Mouse (Mus musculus) stomach, embryonic 15.5 days (tissue): ENCODE measurements at regions not wholly inside any gene's neighbourhood (a gene's known extent, or its start where the extent isn't known, plus 50 kb on each side); places are given as distances from the start of the nearest gene placed in this dataset.
A peak's percentile ranks its signal among the peaks of the same experiment; 100 is the strongest.

Experiments used
- ATAC-seq: fragments of 200-750 bp; cut with Nextera tagmentation; 2 replicates; pipeline ENCODE4 v1.8.0; 2017; ENCODE audit warnings: low read depth, moderate number of reproducible peaks, moderate TSS enrichment; ENCODE audit not compliant: insufficient read depth, low FRiP score
- H3K27ac ChIP-seq: fragments of 300-500 bp; sonication (generic); 2 replicates; pipeline ENCODE4 v1.5.1; 2015; ENCODE audit warnings: mild to moderate bottlenecking, inconsistent platforms
- H3K27me3 ChIP-seq: fragments of 300-500 bp; sonication (generic); replicated peaks from 2 replicates; pipeline ENCODE4 v1.6.1; 2015; ENCODE audit warnings: inconsistent platforms
- H3K36me3 ChIP-seq: fragments of 300-500 bp; sonication (generic); 2 replicates; pipeline ENCODE4 v1.6.1; 2015; ENCODE audit warnings: inconsistent platforms
- H3K4me1 ChIP-seq: fragments of 300-500 bp; sonication (generic); 2 replicates; pipeline ENCODE4 v1.6.1; 2015; ENCODE audit warnings: inconsistent platforms
- H3K4me2 ChIP-seq: fragments of 300-500 bp; sonication (generic); 2 replicates; pipeline ENCODE4 v1.6.1; 2015; ENCODE audit warnings: mild to moderate bottlenecking, inconsistent platforms
- H3K4me3 ChIP-seq: fragments of 300-500 bp; sonication (generic); replicated peaks from 2 replicates; pipeline ENCODE4 v1.5.1; 2015; ENCODE audit warnings: inconsistent platforms
- H3K9ac ChIP-seq: fragments of 300-500 bp; sonication (generic); 2 replicates; pipeline ENCODE4 v1.6.1; 2015; ENCODE audit warnings: inconsistent platforms
- H3K9me3 ChIP-seq: fragments of 300-500 bp; sonication (generic); 2 replicates; pipeline ENCODE4 v1.6.1; 2016; ENCODE audit warnings: inconsistent platforms
- WGBS: fragments of 180-500 bp; shearing (Covaris S2); methylation state at CpG from one replicate; pipeline ENCODE4 v1.1.7; 2015; 5-methylcytosine and 5-hydroxymethylcytosine counted together

DNA sequence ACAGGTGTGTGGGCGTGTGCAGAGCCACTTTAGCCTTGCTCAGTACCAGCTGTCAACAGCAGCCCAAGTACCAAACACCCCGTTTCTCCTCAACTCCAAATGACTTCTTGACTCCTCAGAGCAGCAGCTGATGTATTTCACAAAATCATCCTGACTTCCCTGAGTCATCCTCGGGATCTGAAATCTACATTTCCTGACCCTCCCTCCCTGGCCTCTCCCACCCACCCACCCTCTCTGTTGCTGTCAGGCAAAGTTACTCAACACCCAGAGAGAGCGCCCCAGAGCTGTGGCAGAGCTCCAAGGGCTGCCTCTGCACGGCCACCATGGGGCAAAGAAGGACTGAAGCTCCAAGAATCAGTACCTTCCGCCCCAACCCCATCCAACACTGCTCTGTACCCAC, 83.5 kb upstream of the Cyp1b1 start:
- 60% methylated on average over 6 of the region's 6 CpGs for WGBS
- H3K4me2 ChIP-seq, result no peak overlapping the region
- H3K27me3 ChIP-seq, result no peaks in the 10 kb centered on the region
- ATAC-seq, result no peak
- H3K9ac ChIP-seq, result no peak overlapping the region
- H3K36me3 ChIP-seq, result no peaks in the 10 kb centered on the region
- H3K4me1 ChIP-seq, result no peaks in the 10 kb centered on the region
- H3K27ac ChIP-seq, result no peak overlapping the region
- no peaks in the 10 kb centered on the region for H3K9me3 ChIP-seq
- no peak overlapping the region for H3K4me3 ChIP-seq

DNA sequence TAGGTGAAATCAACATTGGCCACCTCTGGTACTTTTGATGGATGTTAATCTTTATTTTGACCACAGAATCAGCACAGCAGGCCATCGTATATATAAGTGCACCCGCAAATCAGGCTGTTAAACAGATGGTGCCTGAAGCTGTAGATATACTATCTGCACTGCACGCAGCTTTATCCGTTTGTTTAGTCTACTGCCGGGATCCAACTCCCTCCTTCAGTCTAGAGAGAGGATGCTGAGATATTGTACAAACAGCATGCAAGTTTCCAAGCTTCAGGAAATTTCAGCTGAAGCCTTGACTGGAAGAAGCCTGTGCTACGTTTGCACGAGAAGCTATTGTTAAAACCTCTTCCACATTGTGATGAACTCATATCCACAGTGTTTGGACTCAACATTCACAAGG, 75.3 kb upstream of the Cyp1b1 start:
- Histone ChIP-seq H3K27ac (peak overlapping the region; percentile 71), H3K4me3 (no peak overlapping the region), H3K27me3 (no peaks in the 10 kb centered on the region), H3K36me3 (no peaks in the 10 kb centered on the region), H3K9ac (no peak overlapping the region), H3K4me2 (no peak overlapping the region), H3K9me3 (no peaks in the 10 kb centered on the region), H3K4me1 (no peaks in the 10 kb centered on the region)
- 0 out of 2 replicates have a peak, but pooled peaks have one; percentile 50 for ATAC-seq
- 24% methylated on average over 7 of the region's 7 CpGs for WGBS

DNA sequence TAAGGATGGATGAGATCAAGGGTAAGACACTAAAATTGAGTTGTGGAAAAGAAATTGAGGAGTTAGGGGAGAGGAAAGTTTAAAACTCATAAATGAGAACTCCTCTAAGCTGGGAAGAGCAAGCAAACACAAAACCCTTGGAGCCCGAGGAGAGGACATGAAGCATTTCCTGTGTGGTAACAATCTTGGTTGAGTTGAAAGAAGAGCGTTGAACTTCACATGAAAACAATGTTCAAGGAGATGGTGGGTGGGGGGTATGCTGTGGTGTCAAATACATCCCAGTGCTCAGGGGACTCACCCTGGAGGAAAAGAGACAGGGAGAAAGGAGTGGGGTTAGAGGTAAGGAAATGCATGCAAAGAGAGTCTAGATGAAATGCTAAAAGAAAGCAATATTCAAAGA, 72.3 kb upstream of the Cyp1b1 start:
- Histone ChIP-seq H3K4me1 (no peaks in the 10 kb centered on the region), H3K4me3 (no peak overlapping the region), H3K9ac (no peak overlapping the region), H3K36me3 (no peaks in the 10 kb centered on the region), H3K9me3 (no peaks in the 10 kb centered on the region), H3K27me3 (no peaks in the 10 kb centered on the region), H3K27ac (no peak overlapping the region), H3K4me2 (no peak overlapping the region)
- ATAC-seq, result no peak
- 51% methylated on average over 2 of the region's 2 CpGs for WGBS

GRCm38 (mm10) chr17:79786691-79787090, 71.8 kb upstream of the Cyp1b1 start:
- H3K4me1 ChIP-seq, result no peaks in the 10 kb centered on the region
- no peak overlapping the region for H3K4me2 ChIP-seq
- WGBS, result 67% methylated on average over 5 of the region's 5 CpGs
- no peak for ATAC-seq
- no peaks in the 10 kb centered on the region for H3K9me3 ChIP-seq
- no peak overlapping the region for H3K4me3 ChIP-seq
- H3K9ac ChIP-seq, result no peak overlapping the region
- H3K36me3 ChIP-seq, result no peaks in the 10 kb centered on the region
- no peaks in the 10 kb centered on the region for H3K27me3 ChIP-seq
- H3K27ac ChIP-seq, result no peak overlapping the region

GRCm38 (mm10) chr17:79786270-79786669, 71.4 kb upstream of the Cyp1b1 start:
- no peaks in the 10 kb centered on the region for H3K27me3 ChIP-seq
- ATAC-seq, result no peak
- no peak overlapping the region for H3K4me3 ChIP-seq
- WGBS, result 91% methylated on average over 5 of the region's 5 CpGs
- H3K36me3 ChIP-seq, result no peaks in the 10 kb centered on the region
- no peak overlapping the region for H3K4me2 ChIP-seq
- no peaks in the 10 kb centered on the region for H3K4me1 ChIP-seq
- no peak overlapping the region for H3K9ac ChIP-seq
- H3K9me3 ChIP-seq, result no peaks in the 10 kb centered on the region
- H3K27ac ChIP-seq, result no peak overlapping the region

GRCm38 (mm10) chr17:79784256-79784870, 69.5 kb upstream of the Cyp1b1 start:
- no peaks in the 10 kb centered on the region for H3K4me1 ChIP-seq
- 66% methylated on average over 6 of the region's 6 CpGs for WGBS
- no peak for ATAC-seq

DNA sequence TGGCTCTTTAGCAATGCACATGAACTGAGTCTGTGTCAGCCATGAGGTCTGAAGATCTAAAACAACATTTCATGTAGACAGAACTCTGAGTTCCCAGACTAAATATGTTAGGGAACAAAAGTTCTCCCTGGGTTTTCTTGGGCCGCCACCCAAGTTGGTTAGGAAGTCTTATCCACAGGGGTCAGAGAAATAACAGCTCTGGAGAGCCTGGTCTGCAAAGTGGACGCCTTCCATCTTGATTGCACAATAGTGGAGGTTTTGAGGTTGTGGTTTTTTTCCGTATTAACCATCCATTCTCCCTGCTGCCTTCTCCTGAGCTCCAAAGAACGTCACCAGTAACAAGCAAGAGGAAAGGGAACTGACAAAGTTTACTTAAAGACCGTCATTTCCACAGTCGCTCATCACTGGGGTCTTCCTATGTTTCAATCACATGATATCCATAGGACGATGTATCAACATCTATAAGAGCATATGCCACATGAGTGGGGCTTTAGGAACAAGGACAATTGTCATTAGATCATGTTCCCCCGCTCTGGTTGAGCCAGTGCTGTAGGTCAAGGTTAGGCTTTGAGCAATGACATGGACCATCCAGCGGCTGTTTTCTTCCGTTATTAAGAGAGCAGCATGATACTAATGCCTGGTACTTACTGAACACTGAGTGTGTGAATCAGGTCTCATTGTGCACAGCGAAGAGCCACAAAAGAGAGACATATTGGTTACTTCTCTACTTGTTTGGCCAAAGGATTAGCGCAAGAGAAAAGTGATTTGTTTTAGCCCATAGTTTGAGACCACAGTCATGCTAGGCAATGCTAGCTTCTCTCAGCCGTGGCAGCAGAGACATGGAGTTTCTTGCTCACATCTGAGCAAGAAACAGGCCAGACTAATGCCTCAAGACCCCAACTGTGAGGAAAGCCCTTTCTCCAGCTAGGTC, 67.1 kb upstream of the Cyp1b1 start:
- ATAC-seq, result no peak

More at GRCm38 (mm10) chr17:79784256-79784870, 69.5 kb upstream of the Cyp1b1 start:
- Histone ChIP-seq H3K27ac (no peak overlapping the region), H3K9me3 (no peaks in the 10 kb centered on the region), H3K27me3 (no peaks in the 10 kb centered on the region), H3K9ac (no peak overlapping the region), H3K4me3 (no peak overlapping the region), H3K4me2 (no peak overlapping the region), H3K36me3 (no peaks in the 10 kb centered on the region)

GRCm38 (mm10) chr17:79781262-79781661, 66.4 kb upstream of the Cyp1b1 start:
- no peaks in the 10 kb centered on the region for H3K36me3 ChIP-seq
- H3K4me1 ChIP-seq, result no peaks in the 10 kb centered on the region
- H3K4me3 ChIP-seq, result no peak overlapping the region
- no peaks in the 10 kb centered on the region for H3K9me3 ChIP-seq
- WGBS, result 76% methylated on average over 2 of the region's 2 CpGs
- no peak overlapping the region for H3K9ac ChIP-seq
- no peak overlapping the region for H3K4me2 ChIP-seq
- ATAC-seq, result no peak
- H3K27me3 ChIP-seq, result no peaks in the 10 kb centered on the region
- no peak overlapping the region for H3K27ac ChIP-seq

More for the DNA sequence above, 67.1 kb upstream of the Cyp1b1 start:
- Histone ChIP-seq H3K4me3 (no peak overlapping the region), H3K9ac (no peak overlapping the region), H3K9me3 (no peaks in the 10 kb centered on the region), H3K36me3 (no peaks in the 10 kb centered on the region), H3K27me3 (no peaks in the 10 kb centered on the region), H3K4me1 (no peaks in the 10 kb centered on the region), H3K4me2 (no peak overlapping the region), H3K27ac (no peak overlapping the region)
- WGBS, result 82% methylated on average over 13 of the region's 13 CpGs

- no peak overlapping the region for H3K4me3 ChIP-seq
- WGBS, result 58% methylated on average over 8 of the region's 8 CpGs
- H3K9ac ChIP-seq, result no peak overlapping the region
- H3K4me1 ChIP-seq, result no peaks in the 10 kb centered on the region
- no peaks in the 10 kb centered on the region for H3K9me3 ChIP-seq
- no peak overlapping the region for H3K4me2 ChIP-seq
- ATAC-seq, result no peak
- no peaks in the 10 kb centered on the region for H3K36me3 ChIP-seq
- no peaks in the 10 kb centered on the region for H3K27me3 ChIP-seq
- H3K27ac ChIP-seq, result no peak overlapping the region
These were observed 63.1 kb upstream of the Cyp1b1 start for GRCm38 (mm10) chr17:79777874-79778395.

- Histone ChIP-seq H3K4me3 (no peak overlapping the region), H3K4me1 (no peaks in the 10 kb centered on the region), H3K27ac (no peak overlapping the region), H3K9me3 (no peaks in the 10 kb centered on the region), H3K9ac (no peak overlapping the region), H3K4me2 (no peak overlapping the region), H3K36me3 (no peaks in the 10 kb centered on the region), H3K27me3 (no peaks in the 10 kb centered on the region)
- WGBS, result 68% methylated on average over 4 of the region's 4 CpGs
- no peak for ATAC-seq
These were observed 61.3 kb upstream of the Cyp1b1 start for GRCm38 (mm10) chr17:79776177-79776576.

DNA sequence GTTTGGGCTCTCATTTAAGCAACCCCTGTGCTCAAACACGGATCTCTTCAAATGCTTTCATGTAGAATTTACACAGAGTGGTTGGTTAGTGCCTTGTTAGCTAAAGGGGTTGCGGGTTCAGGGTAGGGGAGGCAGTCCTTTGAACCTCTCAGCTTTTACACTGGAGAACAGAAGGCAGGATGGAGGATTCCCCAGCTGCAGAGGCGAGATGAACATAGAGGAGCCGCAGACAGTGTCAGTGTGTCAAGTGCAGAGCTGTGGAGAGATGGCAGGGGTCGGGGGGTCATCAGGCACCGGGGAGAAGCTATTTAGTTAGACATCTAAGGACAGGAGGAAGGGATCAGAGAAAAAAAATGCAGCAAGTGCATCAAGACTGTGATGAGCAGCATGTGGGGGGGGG, 60.4 kb upstream of the Cyp1b1 start:
- Histone ChIP-seq H3K27ac (no peak overlapping the region), H3K4me3 (no peak overlapping the region), H3K4me2 (no peak overlapping the region), H3K4me1 (no peaks in the 10 kb centered on the region), H3K9ac (no peak overlapping the region), H3K27me3 (no peaks in the 10 kb centered on the region), H3K9me3 (no peaks in the 10 kb centered on the region), H3K36me3 (no peaks in the 10 kb centered on the region)
- no peak for ATAC-seq
- WGBS, result 56% methylated on average over 6 of the region's 6 CpGs

DNA sequence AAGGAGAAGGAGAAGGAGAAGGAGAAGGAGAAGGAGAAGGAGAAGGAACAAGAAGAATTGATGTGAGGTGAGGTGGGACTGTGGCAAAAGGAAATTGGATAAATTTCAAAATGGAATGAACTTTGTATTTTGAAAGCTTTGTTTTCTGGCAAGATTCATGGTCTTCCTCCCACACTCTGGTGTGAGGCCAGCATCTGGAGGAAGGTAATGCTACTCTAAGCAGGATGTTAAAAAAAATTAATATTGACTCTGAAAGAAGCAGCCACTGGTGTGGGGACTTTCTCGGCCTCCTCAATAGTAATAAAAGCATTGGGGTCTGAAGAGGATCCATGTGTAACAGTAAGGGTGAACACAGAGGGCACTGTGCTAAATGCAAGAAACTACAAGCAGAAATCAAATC, 59.4 kb upstream of the Cyp1b1 start:
- Histone ChIP-seq H3K9ac (no peak overlapping the region), H3K4me1 (no peaks in the 10 kb centered on the region), H3K36me3 (no peaks in the 10 kb centered on the region), H3K4me2 (no peak overlapping the region), H3K27me3 (no peaks in the 10 kb centered on the region), H3K4me3 (no peak overlapping the region), H3K27ac (no peak overlapping the region), H3K9me3 (no peaks in the 10 kb centered on the region)
- 63% methylated on average over 1 of the region's 1 CpGs for whole genome bisulfite sequencing
- no peak for ATAC-seq
